Mouse (Mus musculus): ENCODE data around the gene Rprd2. TPM values are rescaled to one million over a fixed set of nuclear protein-coding genes. Genes with fewer than 3 reads are reported as not detected.

The Rprd2 gene
- total RNA-seq, 1 experiment from 2014 or later = 30.7 TPM

DNA sequence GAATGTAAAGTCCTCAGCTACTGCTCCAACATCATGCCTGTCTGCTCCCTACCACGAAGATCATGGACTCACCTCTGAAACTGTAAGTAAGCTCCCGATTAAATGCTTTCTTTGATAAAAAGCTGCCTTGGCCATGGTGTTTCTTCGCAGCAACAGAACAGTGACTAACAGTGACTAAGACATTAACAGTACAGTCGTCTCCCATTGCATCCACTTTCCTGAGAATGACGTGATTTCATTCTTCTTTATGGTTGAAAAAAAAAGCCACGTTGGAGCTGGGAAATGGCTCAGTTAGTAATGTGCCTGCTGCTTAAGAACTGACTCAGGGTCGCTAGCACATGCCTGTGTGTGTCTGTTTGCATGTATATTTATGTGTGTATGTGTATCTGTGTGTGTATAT, 92.8 kb downstream of the Rprd2 start:
- no peak for ATAC-seq (replicated peaks in 1 of 2; ENCODE audit: insufficient read depth in 1 of 2, low FRiP score in 2 of 2, low TSS enrichment in 1 of 2, low read depth in 1 of 2, poor library complexity in 2 of 2, severe bottlenecking in 2 of 2)

- no peak for ATAC-seq (replicated peaks in 1 of 2; ENCODE audit: insufficient read depth in 1 of 2, low FRiP score in 2 of 2, low TSS enrichment in 1 of 2, low read depth in 1 of 2, poor library complexity in 2 of 2, severe bottlenecking in 2 of 2)
These were observed 96.3 kb downstream of the Rprd2 start for GRCm38 (mm10) chr3:95722386-95722785.

- no peak for ATAC-seq (replicated peaks in 1 of 2; ENCODE audit: insufficient read depth in 1 of 2, low FRiP score in 2 of 2, low TSS enrichment in 1 of 2, low read depth in 1 of 2, poor library complexity in 2 of 2, severe bottlenecking in 2 of 2)
These were observed 100.5 kb downstream of the Rprd2 start for GRCm38 (mm10) chr3:95718153-95718552.

- no peak for ATAC-seq (replicated peaks in 1 of 2; ENCODE audit: insufficient read depth in 1 of 2, low FRiP score in 2 of 2, low TSS enrichment in 1 of 2, low read depth in 1 of 2, poor library complexity in 2 of 2, severe bottlenecking in 2 of 2)
These were observed 102.6 kb downstream of the Rprd2 start for GRCm38 (mm10) chr3:95716075-95716474.

Other genes with a start within 250 kb of the Rprd2 start
- 67.3 and 71.2 TPM in 2 replicates for gene Golph3l, start 229.9 kb downstream of the Rprd2 start, total RNA-seq (2017)
- 106 and 109 TPM in 2 replicates for gene Ensa, start 193.9 kb downstream of the Rprd2 start, total RNA-seq (2017)
- 285 and 320 TPM in 2 replicates for gene Mcl1, start 160.1 kb downstream of the Rprd2 start, total RNA-seq (2017)
- 0.13 TPM in 1 of 2 replicates, not detected in the other for gene Adamtsl4, start 130.9 kb downstream of the Rprd2 start, total RNA-seq (2017)
- gene Ecm1, start 79.3 kb downstream of the Rprd2 start, total RNA-seq (2017) = 0.75 and 4.1 TPM in 2 replicates
- gene Tars2, start 58.7 kb downstream of the Rprd2 start, total RNA-seq (2017) = 44.8 and 45.2 TPM in 2 replicates
- 42.8 and 46.1 TPM in 2 replicates for gene Prpf3, start 37.0 kb upstream of the Rprd2 start, total RNA-seq (2017)
- 215 and 264 TPM in 2 replicates for gene Mrps21, start 52.7 kb upstream of the Rprd2 start, total RNA-seq (2017)
- 9.3 and 15.3 TPM in 2 replicates for gene Ciart, start 63.4 kb upstream of the Rprd2 start, total RNA-seq (2017)
- 103 and 119 TPM in 2 replicates for gene BC028528, start 73.1 kb upstream of the Rprd2 start, total RNA-seq (2017)
- 22.3 and 28.0 TPM in 2 replicates for gene Aph1a, start 75.1 kb upstream of the Rprd2 start, total RNA-seq (2017)
- gene Car14, start 85.8 kb upstream of the Rprd2 start, total RNA-seq (2017) = not detected in 2 replicates
- 228 and 484 TPM in 2 replicates for gene Anp32e, start 110.4 kb upstream of the Rprd2 start, total RNA-seq (2017)
- 37.5 and 41.6 TPM in 2 replicates for gene Plekho1, start 177.1 kb upstream of the Rprd2 start, total RNA-seq (2017)
- gene Vps45, start 239.6 kb upstream of the Rprd2 start, total RNA-seq (2017) = 14.0 and 29.1 TPM in 2 replicates